Mouse (Mus musculus) liver, embryonic 16.5 days (tissue): ENCODE data around the gene Eif2ak2. TPM values are rescaled to one million over a fixed set of nuclear protein-coding genes. Genes with fewer than 3 reads are reported as not detected.
A peak's percentile ranks its signal among the peaks of the same experiment; 100 is the strongest.

ENCODE experiments used
- ATAC-seq: fragments of 200-750 bp; cut with Nextera tagmentation; 2 replicates; pipeline ENCODE4 v1.8.0; 2017; ENCODE audit warnings: low read depth, mild to moderate bottlenecking, moderate number of reproducible peaks, moderate library complexity
- H3K27ac ChIP-seq: fragments of 300-500 bp; sonication (generic); 2 replicates; pipeline ENCODE4 v1.5.1; 2014; ENCODE audit warnings: mild to moderate bottlenecking, low read length
- H3K27me3 ChIP-seq: fragments of 300-500 bp; sonication (generic); 2 replicates; pipeline ENCODE4 v1.6.1; 2014; ENCODE audit warnings: low read depth, low read length, mixed read lengths; ENCODE audit not compliant: control insufficient read depth, insufficient read depth
- H3K36me3 ChIP-seq: fragments of 300-500 bp; sonication (generic); 2 replicates; pipeline ENCODE4 v1.6.1; 2014; ENCODE audit warnings: mild to moderate bottlenecking; ENCODE audit not compliant: control insufficient read depth, insufficient read depth
- H3K4me1 ChIP-seq: fragments of 300-500 bp; sonication (generic); 2 replicates; pipeline ENCODE4 v1.6.1; 2014; ENCODE audit warnings: low read depth, low read length, mixed read lengths; ENCODE audit not compliant: control insufficient read depth
- H3K4me2 ChIP-seq: fragments of 300-500 bp; sonication (generic); 2 replicates; pipeline ENCODE4 v1.6.1; 2014; ENCODE audit warnings: low read depth, low read length, mixed read lengths
- H3K4me3 ChIP-seq: fragments of 300-500 bp; sonication (generic); 2 replicates; pipeline ENCODE4 v1.5.1; 2014; ENCODE audit warnings: low read depth, mild to moderate bottlenecking, low read length
- H3K9ac ChIP-seq: fragments of 300-500 bp; sonication (generic); 2 replicates; pipeline ENCODE4 v1.6.1; 2014; ENCODE audit warnings: low read depth, low read length
- H3K9me3 ChIP-seq: fragments of 300-500 bp; sonication (generic); replicated peaks from 2 replicates; pipeline ENCODE4 v1.6.1; 2016; ENCODE audit warnings: low read length; ENCODE audit not compliant: control insufficient read depth
- WGBS: fragments of 180-500 bp; shearing (Covaris S2); extraction: QIAGEN DNeasy Blood & Tissue Kit; methylation state at CpG from one replicate; pipeline ENCODE4 v1.1.7; 2014; ENCODE audit not compliant: insufficient replicate concordance; 5-methylcytosine and 5-hydroxymethylcytosine counted together
- polyA plus RNA-seq: library from polyadenylated mRNA; unstranded; fragments of >200 nt; fragmentation: Nextera tagmentation; extraction: Ambion mirVana; gene quantifications from 2 replicates; pipeline ENCODE4 v1.2.1, GENCODE M21; 2015

Eif2ak2 gene
- 5.9 and 6.9 TPM in 2 replicates for polyA plus RNA-seq

GRCm38 (mm10) chr17:78882401-78883112 lies at the start of gene Eif2ak2:
TSS of gene Eif2ak2 (minus strand) at chr17:78882573.
- Histone ChIP-seq H3K27me3 (no peaks in the 10 kb centered on the region), H3K4me3 (peak within 1 kb of the TSS; percentile 85), H3K9me3 (no peaks in the 10 kb centered on the region), H3K36me3 (peaks cover 4% of the 10 kb centered on the region; the same call in 1 of the 2 replicates), H3K4me2 (peak within 1 kb of the TSS; percentile 76), H3K9ac (peak within 1 kb of the TSS; percentile 81), H3K4me1 (peaks cover 14% of the 10 kb centered on the region), H3K27ac (peak within 1 kb of the TSS; percentile 74)
- ATAC-seq, result peak; percentile 100
- under 1% methylated on average over 28 of the region's 28 CpGs for WGBS

- ATAC-seq, result no peak
- WGBS, result 52% methylated on average over 6 of the region's 6 CpGs
- H3K4me1 ChIP-seq, result peaks cover 20% of the 10 kb centered on the region
- H3K27ac ChIP-seq, result no peak overlapping the region
- H3K9me3 ChIP-seq, result no peaks in the 10 kb centered on the region
- H3K4me2 ChIP-seq, result peak overlapping the region; percentile 81; the same call in 1 of the 2 replicates
- H3K36me3 ChIP-seq, result peaks cover 24% of the 10 kb centered on the region
- H3K9ac ChIP-seq, result no peak overlapping the region
- no peaks in the 10 kb centered on the region for H3K27me3 ChIP-seq
- no peak overlapping the region for H3K4me3 ChIP-seq
These were observed 35.3 kb upstream of the Eif2ak2 start for GRCm38 (mm10) chr17:78917696-78918095.

- Histone ChIP-seq H3K4me3 (peak overlapping the region; percentile 88), H3K4me2 (peak overlapping the region; percentile 81), H3K27me3 (no peaks in the 10 kb centered on the region), H3K27ac (peak overlapping the region; percentile 85), H3K4me1 (peaks cover 20% of the 10 kb centered on the region), H3K36me3 (peaks cover 19% of the 10 kb centered on the region), H3K9ac (peak overlapping the region; percentile 85), H3K9me3 (no peaks in the 10 kb centered on the region)
- 2% methylated on average over 11 of the region's 11 CpGs for WGBS
- ATAC-seq, result no peak
These were observed 34.5 kb upstream of the Eif2ak2 start for GRCm38 (mm10) chr17:78916899-78917298.

GRCm38 (mm10) chr17:78916369-78916813 lies 34.0 kb upstream of the Eif2ak2 start, which contains the start of gene Cebpzos:
TSS of gene Cebpzos (plus strand) at chr17:78916500.
- Histone ChIP-seq H3K27ac (peak within 1 kb of the TSS; percentile 85), H3K9ac (peak within 1 kb of the TSS; percentile 85), H3K36me3 (peaks cover 14% of the 10 kb centered on the region), H3K9me3 (no peaks in the 10 kb centered on the region), H3K4me1 (peaks cover 20% of the 10 kb centered on the region), H3K27me3 (no peaks in the 10 kb centered on the region), H3K4me3 (peak within 1 kb of the TSS; percentile 88), H3K4me2 (peak within 1 kb of the TSS; percentile 81)
- 0% methylated on average over 37 of the region's 37 CpGs for WGBS
- ATAC-seq, result peak; percentile 91

- Histone ChIP-seq H3K9me3 (no peaks in the 10 kb centered on the region), H3K27me3 (no peaks in the 10 kb centered on the region), H3K9ac (peak overlapping the region; percentile 85), H3K4me3 (peak overlapping the region; percentile 88), H3K36me3 (peaks cover 10% of the 10 kb centered on the region), H3K27ac (peak overlapping the region; percentile 85), H3K4me1 (peaks cover 20% of the 10 kb centered on the region), H3K4me2 (peak overlapping the region; percentile 81)
- no peak for ATAC-seq
- 48% methylated on average over 6 of the region's 6 CpGs for WGBS
These were observed 33.4 kb upstream of the Eif2ak2 start for GRCm38 (mm10) chr17:78915772-78916171.

- H3K27me3 ChIP-seq, result no peaks in the 10 kb centered on the region
- ATAC-seq, result no peak
These were observed 31.5 kb upstream of the Eif2ak2 start for GRCm38 (mm10) chr17:78913921-78914320.

GRCm38 (mm10) chr17:78912861-78913281 lies 30.5 kb upstream of the Eif2ak2 start:
- H3K4me2 ChIP-seq, result peak overlapping the region; percentile 64
- H3K4me1 ChIP-seq, result peaks cover 20% of the 10 kb centered on the region
- no peak overlapping the region for H3K27ac ChIP-seq
- H3K9ac ChIP-seq, result peak overlapping the region; percentile 40
- peak overlapping the region; percentile 56 for H3K4me3 ChIP-seq
- 17% methylated on average over 6 of the region's 6 CpGs for WGBS
- H3K27me3 ChIP-seq, result no peaks in the 10 kb centered on the region
- H3K36me3 ChIP-seq, result no peaks in the 10 kb centered on the region
- 0 out of 2 replicates have a peak, but pooled peaks have one; percentile 14 for ATAC-seq
- H3K9me3 ChIP-seq, result no peaks in the 10 kb centered on the region

More at GRCm38 (mm10) chr17:78913921-78914320, 31.5 kb upstream of the Eif2ak2 start:
- H3K36me3 ChIP-seq, result peaks cover 3% of the 10 kb centered on the region; the same call in 1 of the 2 replicates
- no peak overlapping the region for H3K9ac ChIP-seq
- no peak overlapping the region for H3K4me3 ChIP-seq
- no peaks in the 10 kb centered on the region for H3K9me3 ChIP-seq
- 60% methylated on average over 3 of the region's 3 CpGs for WGBS
- no peak overlapping the region for H3K4me2 ChIP-seq
- H3K4me1 ChIP-seq, result peaks cover 20% of the 10 kb centered on the region
- H3K27ac ChIP-seq, result no peak overlapping the region

- no peak overlapping the region for H3K9ac ChIP-seq
- 53% methylated on average over 2 of the region's 2 CpGs for WGBS
These were observed 27.0 kb upstream of the Eif2ak2 start for GRCm38 (mm10) chr17:78909374-78909773.

GRCm38 (mm10) chr17:78906892-78907291 lies 24.5 kb upstream of the Eif2ak2 start, which contains the start of gene Sult6b1:
TSS of gene Sult6b1 (minus strand) at chr17:78906992.
- no peaks in the 10 kb centered on the region for H3K27me3 ChIP-seq
- no peaks in the 10 kb centered on the region for H3K9me3 ChIP-seq
- 64% methylated on average over 5 of the region's 5 CpGs for WGBS
- no peaks in the 10 kb centered on the region for H3K36me3 ChIP-seq
- H3K27ac ChIP-seq, result no peak within 1 kb of the TSS
- H3K4me2 ChIP-seq, result no peak within 1 kb of the TSS
- no peaks in the 10 kb centered on the region for H3K4me1 ChIP-seq
- H3K4me3 ChIP-seq, result no peak within 1 kb of the TSS
- no peak within 1 kb of the TSS for H3K9ac ChIP-seq
- no peak for ATAC-seq

More at GRCm38 (mm10) chr17:78909374-78909773, 27.0 kb upstream of the Eif2ak2 start:
- no peak for ATAC-seq
- Histone ChIP-seq H3K36me3 (no peaks in the 10 kb centered on the region), H3K27me3 (no peaks in the 10 kb centered on the region), H3K27ac (no peak overlapping the region), H3K4me1 (peaks cover 5% of the 10 kb centered on the region; the same call in 1 of the 2 replicates), H3K9me3 (no peaks in the 10 kb centered on the region), H3K4me2 (no peak overlapping the region), H3K4me3 (no peak overlapping the region)
